Mouse (Mus musculus): ENCODE results near the gene Ptms.

Ptms gene

DNA sequence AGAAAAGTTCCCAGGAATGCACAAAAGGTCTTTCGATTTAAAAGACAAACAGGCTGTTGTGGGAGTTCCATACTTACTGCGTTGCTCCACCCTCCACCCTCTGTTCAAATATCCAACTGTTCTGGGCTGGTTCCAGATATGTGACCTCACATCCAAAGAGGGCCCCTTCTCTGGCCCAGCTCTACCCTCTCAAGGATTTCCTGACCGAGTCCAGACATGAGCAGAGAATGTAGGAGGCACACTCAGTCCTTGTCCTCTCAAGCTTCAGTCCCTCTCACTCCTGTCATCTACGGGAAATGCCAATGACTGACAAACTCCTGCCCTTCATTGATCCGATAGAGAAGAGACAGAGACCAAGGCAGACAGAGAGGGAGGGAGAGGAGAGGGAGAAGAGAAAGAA, 6.0 kb upstream of the Ptms start:
- no peak for DNase-seq

- DNase-seq, result no peak
These were observed 5.4 kb upstream of the Ptms start for GRCm38 (mm10) chr6:124925173-124925793.

DNA sequence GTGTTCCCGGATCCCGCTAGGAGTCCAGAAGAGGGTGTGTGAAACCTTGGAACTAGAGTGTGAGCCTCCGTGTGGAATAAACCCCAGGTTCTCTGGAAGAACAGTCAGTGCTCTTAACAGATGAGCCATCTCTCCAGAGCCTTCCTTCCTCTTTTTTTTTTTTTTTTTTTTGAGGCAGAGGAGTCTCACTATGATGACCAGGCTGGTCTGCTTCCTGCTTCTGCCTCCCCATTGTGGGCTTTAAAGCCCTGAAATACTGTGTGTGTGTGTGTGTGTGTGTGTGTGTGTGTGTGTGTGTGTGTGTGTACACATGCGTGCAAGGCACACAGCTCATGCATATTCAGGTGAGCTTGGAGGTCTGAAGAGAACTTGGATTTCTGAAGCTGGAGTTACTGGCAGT, 1.6 kb upstream of the Ptms start:
- no peak for DNase-seq

DNA sequence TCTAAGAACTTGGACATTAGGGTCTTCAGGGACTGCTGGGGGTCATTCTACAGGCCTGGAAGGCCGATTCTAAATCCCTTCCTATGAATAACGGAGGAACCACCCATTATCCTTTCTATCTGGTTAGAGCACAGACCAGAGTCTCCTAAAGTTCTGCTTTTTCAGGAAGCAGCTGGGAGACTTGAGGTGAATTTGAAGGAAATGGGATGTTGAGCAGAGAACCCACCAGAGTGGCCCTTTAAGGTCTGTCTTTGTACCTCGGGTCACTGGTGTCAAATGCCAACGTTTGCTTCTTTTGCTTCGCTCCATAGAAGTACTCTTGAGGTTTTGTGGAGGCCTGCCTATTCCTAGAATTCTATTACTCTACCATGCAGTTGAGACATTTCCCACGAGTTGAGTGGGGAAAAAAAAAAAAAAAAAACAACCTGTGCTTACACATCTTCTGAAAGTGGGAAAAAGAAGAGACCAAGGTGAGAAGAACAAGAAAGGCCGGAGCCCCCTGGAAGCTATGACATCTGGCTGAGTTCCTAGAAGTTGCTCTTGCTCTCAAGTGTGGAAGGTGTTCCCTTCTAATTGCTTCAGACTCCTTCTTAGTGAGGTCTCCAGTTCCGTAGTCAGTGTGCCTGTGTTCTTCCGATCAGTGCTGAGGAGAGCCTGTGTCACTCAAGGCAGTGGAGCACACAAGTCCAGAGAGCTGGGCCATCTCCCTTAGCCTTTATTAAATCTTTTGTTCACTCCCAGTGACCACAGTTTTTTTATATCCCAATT, 599 bp upstream of the Ptms start:
- no peak for DNase-seq

DNA sequence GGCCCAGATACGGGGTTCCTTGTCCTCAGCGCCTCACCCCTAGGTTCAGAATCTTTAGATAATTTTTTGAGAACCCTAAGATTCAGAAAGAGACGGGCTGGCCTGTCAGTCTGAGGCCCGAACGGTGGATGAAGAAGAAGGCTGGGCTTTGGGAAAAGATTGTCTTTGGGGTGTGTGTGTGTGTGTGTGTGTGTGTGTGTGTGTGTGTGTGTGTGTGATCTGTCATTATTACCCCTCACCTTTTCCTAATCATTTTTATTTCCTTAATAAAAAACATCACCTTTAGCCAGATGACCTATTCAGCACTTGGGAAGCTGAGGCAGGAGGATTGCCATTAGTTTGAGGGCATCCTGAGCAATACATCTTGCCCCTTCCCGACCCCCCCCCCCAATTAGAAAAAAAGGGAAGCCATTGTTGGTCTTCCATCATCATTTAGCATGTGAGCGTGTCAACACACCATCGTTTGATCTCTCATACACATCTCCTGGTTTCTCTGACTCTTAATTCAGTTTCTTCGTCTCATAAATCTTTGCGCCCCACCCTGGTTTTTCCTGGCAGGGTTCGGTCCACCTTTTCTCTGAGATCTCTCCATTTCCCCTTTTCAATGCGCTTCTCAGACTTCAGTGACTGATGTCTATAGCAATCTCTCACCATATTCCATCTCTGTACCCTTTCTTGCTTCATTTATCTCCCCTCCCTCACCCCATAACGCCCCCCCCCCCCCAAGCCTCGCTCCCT, 844 bp downstream of the Ptms start:
- no peak for DNase-seq

DNA sequence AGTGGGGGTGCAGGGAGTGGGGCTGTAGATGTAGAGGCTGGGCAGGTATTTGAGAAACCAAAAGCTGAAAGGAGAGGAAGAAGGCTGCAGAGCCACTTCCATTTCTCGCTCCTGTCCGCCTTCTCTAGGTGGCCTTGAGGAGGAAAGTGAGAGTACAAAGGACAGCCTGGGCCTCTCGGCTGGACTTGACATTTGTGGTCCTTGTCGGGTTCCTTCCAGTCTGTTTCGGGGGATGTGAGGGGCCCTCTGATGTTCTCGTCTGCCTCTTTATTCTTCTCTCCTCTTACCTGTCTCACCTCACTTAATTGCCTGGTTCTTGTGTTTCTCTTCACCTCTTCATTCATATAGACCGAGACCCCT, 1.6 kb downstream of the Ptms start:
- no peak for DNase-seq

- peak; percentile 86 for DNase-seq
These were observed 2.2 kb downstream of the Ptms start for GRCm38 (mm10) chr6:124917518-124918330.

- peak; percentile 95 for DNase-seq
These were observed 3.0 kb downstream of the Ptms start for GRCm38 (mm10) chr6:124916695-124917517.

DNA sequence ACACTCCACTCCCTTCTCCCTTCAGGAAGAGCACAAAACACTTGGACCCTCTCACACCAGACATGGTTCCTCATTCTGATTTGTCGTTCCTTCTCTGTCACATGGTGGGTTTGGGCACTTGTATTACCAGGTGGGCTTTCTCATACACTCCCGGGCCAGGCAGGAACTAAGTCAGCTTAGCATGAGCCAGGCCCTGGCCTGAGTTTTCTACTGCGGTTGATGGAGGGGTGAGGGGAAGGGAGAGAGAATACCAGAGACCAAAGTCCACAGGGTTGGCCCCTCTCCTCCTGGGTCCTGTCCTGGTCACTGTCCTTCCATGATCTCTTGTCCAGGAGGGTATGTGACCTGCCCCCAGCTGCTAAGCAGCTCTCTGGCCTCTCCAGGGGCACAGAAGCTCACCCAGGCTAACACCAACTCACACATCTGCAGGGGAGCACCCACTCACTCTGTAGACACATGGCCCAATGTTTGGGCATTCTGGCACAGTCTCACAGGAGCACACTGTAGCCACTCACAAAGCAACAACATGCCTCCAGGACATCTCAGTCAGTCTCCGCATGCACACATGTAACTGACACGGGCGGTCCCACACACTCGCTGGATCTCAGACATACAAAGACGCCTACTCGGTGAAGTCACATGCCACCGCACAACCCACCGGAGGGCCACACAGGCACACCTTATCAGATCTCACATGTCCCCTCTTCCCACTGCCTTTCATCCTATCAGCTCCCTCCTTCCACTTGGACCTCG, 3.8 kb downstream of the Ptms start:
- peak; percentile 55 for DNase-seq

DNA sequence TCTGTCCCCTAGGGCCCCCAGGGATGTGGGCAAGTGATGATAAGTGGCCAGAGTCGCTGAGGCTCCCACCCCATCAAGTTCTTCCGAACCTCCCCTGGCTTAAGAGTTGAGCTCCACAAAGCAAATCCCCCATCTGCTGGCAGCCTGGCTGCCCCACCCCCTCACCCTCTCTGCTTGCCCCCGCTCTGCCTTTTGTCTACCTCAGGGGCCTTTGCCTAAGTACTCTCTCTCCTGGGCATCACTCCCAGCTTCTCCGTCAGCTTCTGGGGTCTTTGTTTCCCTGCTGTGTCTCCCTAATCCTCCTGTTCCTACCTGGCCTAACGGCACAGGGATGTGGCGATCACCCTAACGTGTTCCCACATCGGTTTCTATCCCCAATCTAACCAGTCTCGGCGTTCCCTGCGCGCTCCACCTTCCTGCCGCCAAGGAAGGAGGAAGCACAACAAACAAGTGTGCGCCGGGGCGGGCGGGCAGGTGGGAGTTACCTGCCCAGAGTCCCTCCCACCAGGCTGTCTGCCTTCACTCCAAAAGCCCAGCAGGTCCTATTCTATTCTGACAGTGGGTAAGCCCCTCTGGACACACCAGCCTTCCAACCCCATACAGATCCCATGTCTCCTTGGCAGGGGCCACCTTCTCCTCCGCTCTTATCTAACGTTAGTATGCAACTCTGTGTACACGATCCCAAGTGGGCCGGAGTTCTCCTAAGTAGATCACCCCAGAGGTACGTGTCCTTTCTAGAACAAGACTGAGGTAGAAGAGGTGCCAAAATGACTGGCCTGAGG, 4.6 kb downstream of the Ptms start:
- DNase-seq, result no peak

- DNase-seq, result no peak
These were observed 5.4 kb downstream of the Ptms start for GRCm38 (mm10) chr6:124914511-124914910.

- no peak for DNase-seq
These were observed 6.1 kb downstream of the Ptms start for GRCm38 (mm10) chr6:124913721-124914285.

- no peak for DNase-seq
These were observed 6.7 kb downstream of the Ptms start for GRCm38 (mm10) chr6:124913214-124913613.

GRCm38 (mm10) chr6:124911533-124912218, 8.2 kb downstream of the Ptms start, which contains the start of gene Lag3:
Gene Lag3, minus strand, starts transcription at chr6:124911705.
- DNase-seq, result peak; percentile 77

- no peak for DNase-seq
These were observed 9.9 kb downstream of the Ptms start for GRCm38 (mm10) chr6:124910032-124910431.

DNA sequence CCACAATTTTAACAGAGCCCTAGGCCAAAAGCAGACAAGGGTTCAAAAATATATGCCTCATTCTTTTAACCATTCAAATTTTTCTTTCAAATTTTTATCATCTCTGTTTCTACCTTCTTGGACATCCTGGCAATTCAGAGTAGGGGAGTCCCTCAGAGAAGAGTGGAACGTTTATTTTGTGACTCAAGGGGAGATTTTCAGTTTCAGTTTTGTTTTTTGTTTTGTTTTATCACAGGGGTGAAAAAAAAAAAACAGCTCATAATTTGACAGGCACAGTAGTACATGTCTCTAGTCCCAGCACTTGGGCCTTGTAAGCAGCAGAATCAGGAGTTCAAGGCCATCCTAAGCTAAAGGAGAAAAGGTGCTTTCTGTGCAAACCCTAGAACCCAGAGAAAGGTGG, 12.1 kb downstream of the Ptms start:
- DNase-seq, result no peak

- DNase-seq, result no peak
These were observed 14.7 kb downstream of the Ptms start for GRCm38 (mm10) chr6:124904991-124905860.

GRCm38 (mm10) chr6:124904161-124904981, 15.5 kb downstream of the Ptms start:
- DNase-seq, result peak; percentile 75

Measured in thymus, postnatal 14 days (tissue).